Mouse (Mus musculus) kidney, postnatal 10 days (tissue): ENCODE results near the gene Gm49711.

ENCODE experiments used
- DNase-seq: peaks from one replicate; pipeline ENCODE4 v3.0.0; 2021; ENCODE audit warnings: mixed read lengths

Gene Gm49711

DNA sequence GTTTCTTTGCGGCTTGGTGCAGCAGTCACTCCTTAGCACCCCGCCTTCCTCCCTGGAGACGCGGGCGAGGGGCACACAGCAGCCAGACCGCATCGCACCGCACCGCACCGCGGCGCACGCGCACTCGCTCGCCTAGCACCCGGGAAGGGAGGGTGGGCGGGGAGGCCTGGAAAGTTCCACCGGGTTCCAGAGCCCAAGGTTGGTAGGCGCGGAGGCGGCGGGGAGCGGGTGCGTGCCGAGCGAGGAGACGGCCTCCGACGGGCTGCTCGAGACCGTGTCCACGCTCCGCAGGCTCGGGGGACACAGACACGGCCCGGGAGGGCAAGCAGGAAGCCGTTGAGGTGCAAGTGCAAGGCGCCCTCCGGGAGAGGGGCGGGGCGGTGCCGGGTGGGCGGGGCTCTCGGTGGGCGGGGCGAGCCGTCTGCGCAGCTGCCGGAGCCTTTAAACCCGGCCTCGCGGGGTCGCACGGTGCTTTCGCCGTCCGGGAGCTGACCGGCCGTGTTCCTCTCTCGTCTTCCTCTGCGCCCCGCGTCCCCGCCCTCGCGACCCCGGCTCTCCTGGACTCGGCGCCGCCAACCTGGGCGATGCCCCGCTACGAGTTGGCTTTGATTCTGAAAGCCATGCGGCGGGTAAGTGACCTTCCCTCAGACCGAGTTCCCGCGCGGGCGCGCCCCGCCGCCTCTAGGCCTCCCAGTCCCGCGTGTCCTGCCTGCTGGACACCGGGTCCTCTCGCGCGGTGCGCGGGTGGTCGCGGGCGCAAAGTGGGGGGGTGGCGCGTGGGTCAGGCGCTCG, at the start of gene Gm49711, which contains the start of the genes Mrps6 and Slc5a3:
Gm49711 (plus strand) TSS at position 465 of the 792 bp plus-strand sequence.
Mrps6 (plus strand) TSS at position 419 of the 792 bp plus-strand sequence.
Slc5a3 (plus strand) TSS at position 471 of the 792 bp plus-strand sequence.
- peak; percentile 96 for DNase-seq

DNA sequence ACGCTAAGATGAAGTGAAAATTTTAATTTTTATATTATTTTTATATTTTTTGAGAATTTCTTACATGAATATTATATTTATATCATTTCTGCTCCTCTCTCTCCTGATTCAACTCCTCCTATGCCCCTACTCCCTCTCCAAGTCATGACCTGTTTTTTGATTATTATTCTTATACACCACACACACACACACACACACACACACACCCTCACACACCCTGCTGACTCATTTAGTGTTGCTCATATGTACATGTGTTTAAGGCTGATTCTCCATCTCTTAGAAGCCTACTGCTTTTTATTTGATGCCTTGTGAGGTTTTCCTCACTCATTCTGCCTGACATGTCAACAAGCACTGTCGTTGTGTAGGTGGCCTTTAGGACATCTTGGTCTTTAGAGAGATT, 48.5 kb upstream of the Gm49711 start:
- no peak for DNase-seq

DNA sequence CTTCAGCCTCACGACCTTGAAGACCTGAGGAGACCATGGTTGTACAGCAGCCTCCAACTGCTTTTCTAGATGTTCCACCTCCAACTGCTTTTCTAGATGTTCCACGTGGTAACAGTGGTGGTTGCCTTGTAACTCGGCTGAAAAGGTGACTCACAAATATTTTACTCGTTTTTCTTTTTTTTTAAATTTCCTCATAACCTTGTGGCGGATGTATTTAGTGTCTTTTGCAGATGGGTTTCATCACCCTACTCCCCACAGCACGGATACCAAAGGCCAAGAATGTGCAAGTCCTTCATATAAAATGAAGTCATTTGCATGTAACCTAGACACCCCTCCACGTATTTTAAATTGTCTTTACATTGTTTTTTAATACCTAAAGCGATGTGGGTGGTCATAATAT, 41.3 kb upstream of the Gm49711 start:
- no peak for DNase-seq

DNA sequence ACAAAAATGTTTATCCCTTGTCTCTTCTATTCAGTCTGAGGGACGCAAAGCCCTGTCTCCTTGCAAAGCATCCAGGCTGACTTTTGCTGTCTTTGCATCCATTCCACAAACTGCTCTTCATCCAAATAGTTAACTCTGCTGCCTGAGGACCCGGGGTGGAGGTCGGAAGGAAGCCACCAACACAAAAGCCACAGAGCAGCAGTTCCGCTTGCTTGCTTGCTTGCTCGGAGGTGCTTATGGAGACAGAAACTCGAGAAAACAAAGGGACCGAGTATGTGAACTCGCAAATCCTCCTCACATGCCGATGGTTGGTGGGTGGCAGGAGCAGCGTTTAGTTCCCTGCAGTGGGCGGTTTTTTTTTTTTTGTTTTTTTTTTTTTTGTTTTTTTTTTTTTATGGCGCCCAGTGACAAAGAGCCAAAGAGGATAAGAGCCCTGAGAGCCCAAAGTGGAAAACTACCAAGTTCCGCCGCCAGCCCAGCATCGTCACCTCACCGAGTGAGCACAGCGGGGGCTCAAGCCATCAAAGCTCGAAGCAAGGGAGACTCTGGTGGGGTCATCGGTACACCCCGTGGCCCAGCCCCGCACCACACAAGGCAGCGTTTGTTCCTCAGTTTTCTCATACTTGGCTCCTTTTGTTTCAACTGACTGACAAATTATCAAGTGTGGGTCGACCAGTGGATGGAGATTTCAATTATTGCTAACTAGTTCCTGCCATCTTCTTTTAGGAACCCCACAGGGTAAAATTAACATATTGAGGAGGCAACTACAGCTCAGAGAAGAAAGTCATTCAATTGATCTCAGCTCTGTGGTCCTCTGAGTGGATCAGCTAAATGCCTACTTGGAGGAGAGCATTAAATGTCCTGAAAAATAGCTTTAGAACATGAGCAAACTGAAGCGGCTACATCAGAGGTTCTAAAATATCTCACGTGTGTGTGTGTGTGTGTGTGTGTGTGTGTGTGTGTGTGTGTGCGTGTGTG, 38.7 kb upstream of the Gm49711 start:
- peak; percentile 74 for DNase-seq

DNA sequence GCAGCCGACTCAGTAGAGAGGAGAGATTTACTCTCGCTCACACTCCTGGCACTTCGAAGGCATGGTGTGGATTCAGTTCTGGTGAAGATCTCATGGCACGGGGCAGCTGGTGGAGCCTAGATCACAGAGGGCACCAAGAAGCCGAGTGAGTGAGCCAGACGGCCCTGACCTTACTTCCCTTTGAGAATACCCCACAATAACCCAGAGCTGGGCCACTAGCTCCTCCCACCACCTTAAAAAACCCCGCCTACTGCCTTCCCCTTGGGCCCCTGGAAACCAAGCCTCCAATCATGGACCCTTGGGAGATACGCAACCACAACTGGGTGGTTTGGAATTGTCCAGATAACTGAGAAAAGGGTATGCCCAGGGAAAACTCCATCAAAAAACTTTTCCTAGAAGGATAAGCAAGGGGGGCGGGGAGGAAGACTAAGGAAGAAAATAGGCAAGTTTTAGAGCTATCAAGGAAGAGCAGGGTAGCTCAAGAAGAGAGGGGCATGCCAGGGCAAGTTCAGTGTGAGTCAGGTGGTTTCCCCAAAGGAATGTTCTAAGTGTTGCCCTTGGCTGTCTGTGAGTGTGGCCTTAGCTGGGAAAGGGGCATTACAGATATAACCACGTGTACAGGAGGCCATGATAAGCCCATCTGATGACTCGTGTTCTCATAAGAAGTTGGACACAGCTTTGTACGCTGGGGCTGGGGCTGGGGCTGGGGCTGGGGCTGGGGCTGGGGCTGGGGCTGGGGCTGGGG, 36.3 kb upstream of the Gm49711 start:
- no peak for DNase-seq

DNA sequence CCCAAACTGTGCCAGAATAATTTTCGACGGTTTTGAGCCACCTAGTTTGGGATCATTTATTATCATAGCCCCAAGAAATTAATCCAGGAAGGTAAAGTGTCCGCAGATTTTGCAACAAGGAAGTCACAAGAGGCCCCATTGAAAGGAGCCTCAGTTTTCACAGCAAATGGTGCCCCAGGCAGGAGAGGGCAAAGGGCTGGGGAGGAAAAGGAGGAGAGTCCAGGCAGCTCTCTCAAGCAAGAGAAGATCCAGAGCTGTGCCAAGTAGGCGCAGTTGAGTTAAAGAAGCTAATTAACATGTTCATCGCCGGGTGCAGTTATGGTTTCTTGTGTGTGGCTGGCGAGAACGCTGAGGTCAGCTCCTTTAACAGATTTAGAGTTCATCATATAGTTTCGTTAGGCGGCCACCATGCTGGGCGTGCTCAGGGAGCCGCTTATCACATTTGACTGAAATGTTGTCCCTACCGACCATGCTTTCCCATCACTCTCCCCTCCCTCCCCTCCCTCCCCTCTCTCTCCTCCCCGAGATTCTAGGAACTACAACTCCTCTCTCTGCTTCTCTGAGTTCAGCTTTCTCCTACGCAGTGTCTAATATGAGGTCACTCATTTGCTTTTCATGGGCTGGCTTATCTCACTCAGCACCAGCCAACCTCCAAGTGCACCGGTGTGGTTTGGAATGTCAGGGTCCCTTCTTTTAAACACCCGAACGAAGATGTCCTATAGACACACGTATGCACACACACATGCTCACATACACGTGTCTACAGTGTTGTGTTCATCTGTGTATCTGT, 35.4 kb upstream of the Gm49711 start:
- no peak for DNase-seq

DNA sequence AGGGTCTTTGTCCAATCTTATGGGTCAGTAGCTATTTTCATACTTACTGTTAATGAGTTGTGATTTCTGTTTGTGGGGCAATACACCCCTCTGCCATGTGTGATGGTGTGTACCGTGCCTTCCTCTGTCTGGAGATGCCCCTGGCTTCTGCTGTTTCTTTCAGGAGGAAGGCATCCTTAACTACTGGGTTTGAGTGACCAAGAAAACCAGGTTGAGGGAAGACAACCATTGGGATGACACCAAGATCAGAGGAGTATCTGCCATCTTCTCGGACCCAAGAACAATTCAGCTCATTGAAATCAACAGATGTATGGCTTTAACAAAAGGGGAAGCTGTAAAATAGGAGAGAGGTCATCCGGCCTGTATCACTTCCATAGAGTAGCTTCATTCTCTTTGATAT, 24.8 kb upstream of the Gm49711 start:
- no peak for DNase-seq

DNA sequence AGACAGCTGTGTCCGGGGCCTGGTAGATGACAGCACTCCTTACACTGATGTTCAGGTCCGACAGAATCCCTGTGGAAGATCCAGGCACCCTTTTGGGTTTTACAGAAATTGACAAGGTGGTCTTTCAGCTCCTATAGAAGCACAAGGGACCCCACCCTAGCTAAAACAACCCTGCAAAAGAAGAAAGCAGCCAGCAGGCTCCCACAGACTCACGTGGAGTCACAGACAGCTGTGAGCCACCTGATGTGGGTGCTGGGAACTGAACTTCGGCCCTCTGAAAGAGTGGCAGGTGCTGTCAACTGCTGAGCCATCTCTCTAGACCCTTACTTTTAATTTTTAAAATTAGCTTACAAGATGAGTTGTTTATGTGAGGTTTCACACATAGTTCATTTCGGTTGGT, 23.4 kb upstream of the Gm49711 start:
- no peak for DNase-seq

DNA sequence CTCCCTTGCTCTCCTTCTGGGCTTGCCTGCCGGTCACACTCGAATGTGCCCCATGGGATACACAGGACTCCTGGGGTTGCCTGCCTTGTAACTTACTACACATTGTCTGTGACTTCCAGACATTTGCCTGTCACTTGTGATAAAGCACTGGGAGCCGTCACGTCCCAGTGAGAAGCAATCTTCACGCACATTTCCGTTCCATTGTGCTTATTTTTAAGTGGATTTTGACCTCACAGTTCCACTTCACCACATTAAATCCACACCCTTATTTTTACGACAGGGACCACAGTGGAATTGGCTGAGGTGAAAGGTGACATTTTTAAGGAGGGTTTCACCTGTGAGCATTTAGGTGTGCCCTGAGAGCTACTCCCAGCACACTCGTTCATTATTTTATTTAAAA, 21.4 kb upstream of the Gm49711 start:
- DNase-seq = no peak

DNA sequence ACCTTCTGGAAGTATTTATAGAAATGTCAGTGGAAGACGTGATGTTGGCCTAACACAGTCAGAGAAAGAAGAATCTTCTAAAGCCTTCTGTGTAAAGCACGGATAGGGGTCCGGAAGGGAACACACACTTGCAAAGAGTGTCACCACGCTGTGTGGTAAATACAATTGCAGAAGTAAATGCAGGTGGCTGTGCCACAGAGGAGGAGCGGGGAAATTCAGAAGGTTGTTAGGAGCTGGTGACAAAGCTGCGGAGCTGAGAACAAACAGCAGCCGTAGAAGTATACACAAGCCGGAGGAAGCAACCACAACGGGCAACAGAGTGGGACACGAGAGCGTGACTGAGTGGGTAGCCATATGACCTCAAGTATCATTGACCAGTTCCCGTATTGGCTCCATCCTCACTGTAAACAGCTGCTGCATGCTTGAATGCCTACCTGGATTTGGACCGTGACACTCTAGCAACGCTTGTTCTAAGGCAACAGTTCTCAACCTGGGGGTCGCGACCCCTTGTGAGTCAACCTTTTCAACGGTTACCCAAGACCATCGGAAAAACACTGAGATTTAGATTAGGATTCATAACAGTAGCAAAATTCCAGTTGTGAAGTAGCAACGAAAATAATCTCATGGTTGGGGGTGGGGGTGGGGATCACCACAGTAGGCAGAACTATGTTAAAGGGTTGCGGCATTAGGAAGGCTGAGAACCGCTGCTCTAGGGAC, 20.1 kb upstream of the Gm49711 start:
- DNase-seq = no peak

DNA sequence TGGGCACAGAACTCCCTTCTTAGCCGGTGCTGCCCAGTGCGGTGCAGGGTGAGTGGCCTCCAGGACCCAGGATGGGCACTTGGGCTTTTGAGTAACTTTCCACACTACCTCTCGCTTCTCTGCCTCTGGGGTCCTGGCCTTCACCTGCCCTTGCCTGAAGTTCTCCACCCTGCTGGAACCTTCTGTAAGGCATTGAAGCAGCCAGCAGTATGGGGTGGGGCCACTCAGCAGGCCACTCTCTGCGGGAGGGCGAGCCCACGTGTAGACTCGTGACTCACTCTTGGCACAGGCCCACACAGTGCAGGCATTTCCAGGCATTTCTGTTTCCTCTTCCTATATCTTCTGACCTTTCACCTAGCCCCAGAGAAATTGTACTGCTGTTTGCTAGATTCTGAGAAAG, 18.7 kb upstream of the Gm49711 start:
- DNase-seq = peak; percentile 46

DNA sequence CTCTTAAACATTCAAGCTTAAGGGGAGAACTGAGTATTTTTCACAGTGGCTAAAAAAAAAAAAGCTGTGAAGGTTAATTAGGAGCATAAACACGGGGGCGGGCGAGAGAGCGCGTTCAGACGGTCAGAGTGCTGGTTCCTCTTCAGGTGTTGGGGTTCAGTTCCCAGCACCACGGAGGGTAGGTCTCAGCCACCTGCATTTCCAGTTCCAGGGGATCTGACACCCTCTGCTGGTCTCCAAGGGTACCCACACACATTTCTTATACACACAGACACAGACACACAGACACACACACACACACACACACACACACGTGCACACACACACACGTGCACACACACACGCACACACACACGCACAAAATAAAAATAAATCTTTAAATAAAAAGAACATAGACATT, 18.1 kb upstream of the Gm49711 start:
- DNase-seq = no peak

DNA sequence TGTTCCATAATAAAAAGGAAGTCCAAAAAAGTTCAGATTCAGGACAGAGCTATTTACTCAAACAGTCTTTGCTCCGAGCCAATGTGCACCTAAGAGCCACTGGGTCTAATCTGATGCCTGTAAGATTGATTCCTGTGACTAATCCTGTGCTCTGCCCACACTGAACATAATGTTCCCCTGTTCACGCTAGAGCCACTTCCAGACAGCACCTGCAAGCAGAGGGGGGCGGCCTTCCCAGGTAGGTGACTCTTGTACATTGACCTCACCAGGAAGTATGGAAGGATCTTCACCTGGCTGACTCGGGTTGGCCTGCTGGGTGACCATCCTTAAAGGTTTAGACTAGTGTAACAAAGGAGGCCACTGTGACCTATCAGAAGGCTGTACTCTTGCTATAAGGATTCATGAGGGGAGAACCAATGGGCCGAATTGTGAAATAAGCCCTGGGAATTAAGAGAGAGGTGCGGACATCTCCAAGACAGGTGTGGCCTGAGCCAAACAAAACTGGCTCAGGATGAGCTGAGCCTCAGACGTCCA, 6.3 kb upstream of the Gm49711 start:
- no peak for DNase-seq

DNA sequence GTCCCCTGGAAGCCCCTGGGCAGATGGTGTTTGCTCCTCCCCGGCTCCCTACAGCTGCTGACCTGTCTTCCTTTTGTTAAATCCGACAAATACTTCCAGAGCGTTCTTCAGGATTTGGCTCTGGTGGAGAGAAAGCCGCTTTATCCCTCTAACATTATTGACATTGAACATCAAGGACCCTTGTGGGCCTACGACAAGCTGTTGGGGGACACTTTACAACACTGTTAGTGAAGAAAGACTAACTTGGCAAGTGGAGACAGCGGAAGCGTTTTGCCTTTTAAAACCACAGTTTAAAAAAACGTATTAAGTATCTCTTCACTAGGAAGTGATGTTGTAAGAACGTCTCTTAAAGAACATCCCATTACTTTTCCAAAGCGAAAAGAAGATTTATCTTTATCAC, 5.5 kb upstream of the Gm49711 start:
- DNase-seq = no peak

DNA sequence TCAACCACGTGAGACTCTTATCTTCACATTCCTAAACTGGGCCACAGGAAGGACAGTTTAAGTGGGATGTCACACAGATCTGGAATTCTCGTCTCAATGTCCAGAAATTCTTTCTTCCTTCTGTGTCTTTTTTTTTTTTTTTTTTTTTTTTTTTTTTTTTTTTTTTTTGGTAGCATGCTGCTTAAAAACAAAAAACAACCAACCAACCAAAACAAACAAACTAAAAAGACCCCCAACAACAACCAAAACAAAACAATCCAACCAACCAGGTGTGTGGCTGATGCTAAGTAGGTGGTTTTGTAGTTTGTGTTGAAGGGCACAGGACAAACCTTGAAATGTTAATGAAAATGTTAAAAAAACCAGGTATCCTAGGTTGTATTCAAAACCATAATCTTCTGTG, 1.4 kb upstream of the Gm49711 start:
- DNase-seq = no peak

DNA sequence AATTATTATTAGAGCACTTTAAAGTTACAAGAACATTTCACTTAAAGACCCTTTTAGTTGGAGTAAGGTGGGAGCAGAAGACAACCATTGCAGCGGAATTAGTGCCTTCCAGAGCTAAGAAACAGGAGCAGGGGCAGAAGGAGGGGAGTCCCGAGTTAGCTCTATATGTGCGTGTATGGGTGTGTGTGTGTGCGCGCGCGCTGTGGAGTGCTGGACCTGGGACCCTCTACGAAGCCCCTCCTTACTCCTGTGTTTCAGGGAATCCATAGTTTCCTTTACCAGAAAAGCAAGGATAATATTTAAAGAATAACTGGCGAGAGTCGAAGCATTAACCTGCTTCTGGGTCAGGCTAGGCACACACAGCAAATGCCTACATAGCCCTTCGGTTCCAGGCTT, 662 bp upstream of the Gm49711 start:
- DNase-seq = peak; percentile 35

DNA sequence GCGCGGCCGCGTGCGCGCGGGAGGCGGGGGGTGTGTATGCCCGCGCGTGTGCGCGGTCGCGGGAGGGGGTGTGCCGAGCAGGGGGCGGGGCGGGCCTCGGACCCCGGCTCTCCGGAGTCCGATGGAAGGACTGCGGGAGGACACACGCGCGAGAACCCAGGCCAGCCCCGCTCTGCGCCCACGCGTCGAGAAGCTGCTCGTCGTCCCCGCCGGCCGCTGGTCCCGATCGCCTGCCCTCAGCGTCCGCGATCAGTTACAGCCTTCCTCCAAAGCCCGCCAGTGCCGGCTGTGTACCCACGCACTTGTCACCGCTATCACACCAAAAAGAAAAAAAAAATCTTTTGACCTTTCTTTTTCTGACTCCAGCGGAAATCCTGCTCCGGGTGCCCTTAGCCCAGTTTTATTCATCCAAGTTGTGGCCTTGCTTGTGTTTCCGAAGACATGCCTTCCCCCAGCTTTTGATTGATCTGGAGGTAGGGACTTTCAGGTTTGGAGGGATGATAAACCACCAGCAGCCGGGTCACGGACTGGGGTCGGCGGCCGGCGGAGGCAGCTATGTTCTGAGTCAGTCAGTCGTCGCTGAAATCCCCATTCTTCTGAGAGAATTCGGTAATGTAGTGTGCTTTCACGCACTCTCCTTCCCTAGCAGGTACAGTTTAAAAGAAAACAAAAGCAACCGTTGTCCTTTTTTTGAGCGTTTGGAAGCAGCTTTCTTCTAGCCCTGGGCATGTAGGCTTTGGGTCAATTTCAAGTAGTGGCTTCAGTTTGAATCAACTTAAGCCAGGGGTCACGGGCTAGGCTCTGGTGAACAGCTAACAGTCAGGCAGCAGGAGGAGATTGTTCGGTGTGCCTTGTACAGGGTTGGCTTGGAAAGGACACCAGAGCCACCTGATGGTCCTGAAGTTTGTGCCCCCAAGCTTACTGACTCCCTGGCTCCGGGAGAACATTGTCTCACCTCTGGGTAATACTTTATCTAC, 816 bp downstream of the Gm49711 start:
- peak; percentile 54 for DNase-seq

DNA sequence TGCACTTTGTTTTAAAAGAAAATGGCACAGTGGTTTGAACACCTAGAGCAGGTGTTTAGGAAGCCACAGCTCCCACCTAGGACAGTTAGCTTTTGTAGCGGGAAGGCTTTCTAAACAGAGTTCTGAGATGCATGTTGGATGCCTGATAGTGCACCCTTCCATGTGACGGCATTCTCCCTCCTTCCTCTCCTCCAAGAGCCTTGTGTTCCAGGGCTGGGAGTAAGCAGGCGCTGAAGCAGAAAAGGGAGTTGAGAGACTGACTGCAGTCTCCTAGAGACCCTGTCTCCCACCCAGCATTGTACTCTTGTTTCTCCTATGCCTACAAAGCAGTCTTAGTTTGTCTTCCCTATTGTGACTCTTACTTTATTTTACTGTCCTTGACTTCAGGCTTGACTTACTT, 2.1 kb downstream of the Gm49711 start:
- DNase-seq = no peak

DNA sequence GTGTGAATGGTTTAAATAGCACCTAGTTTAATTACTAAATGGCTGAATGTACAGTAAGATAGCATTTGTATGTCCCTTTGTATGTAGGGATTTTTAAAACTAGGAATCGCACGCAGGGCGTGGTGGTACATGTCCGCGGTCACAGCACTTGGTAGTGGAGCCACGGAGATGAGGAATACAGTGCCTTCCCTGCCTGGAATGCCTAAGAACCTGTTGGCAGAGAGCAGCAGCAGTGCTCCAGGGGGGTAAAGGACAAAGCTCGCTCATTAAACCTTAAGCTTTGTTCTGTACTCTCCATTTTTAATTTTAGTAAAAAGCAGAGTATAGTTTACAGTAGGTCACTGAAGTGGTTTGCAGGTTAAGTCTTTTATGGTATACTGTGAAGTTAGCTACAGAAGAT, 3.5 kb downstream of the Gm49711 start:
- no peak for DNase-seq

DNA sequence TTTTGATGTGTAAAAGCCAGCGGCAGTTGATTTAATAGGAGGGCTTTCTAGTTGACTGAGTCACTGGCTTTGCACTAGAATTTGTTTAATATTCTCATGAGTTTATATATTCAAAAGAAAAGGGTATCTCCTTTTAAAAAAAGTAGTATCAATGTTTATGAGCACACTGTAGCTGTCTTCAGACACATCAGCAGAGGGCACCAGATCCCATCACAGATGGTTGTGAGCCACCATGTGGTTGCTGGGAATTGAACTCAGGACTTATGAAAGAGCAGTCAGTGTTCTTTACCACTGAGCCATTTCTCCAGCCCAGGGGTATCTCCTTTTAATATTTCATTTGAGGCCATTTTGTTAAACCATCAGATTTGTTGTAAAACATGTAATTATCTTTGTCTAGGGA, 4.7 kb downstream of the Gm49711 start:
- no peak for DNase-seq
